Mouse (Mus musculus): ENCODE measurements around the gene Cnnm2. TPM values are rescaled to one million over a fixed set of nuclear protein-coding genes. Genes with fewer than 3 reads are reported as not detected.

The Cnnm2 gene
- polyA plus RNA-seq, 1 experiment from 2014 or later, result 3.8 TPM

DNA sequence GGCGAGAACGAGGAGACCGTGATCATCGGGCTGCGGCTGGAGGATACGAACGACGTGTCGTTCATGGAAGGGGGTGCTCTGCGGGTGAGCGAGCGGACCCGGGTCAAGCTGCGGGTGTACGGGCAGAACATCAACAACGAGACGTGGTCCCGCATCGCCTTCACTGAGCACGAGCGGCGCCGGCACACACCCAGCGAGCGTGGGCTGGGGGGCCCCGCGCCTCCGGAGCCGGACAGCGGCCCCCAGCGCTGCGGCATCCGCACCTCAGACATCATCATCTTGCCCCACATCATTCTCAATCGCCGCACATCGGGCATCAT, 535 bp downstream of the Cnnm2 start:
- under 1% methylated on average over 36 of the region's 36 CpGs for WGBS
- peak; percentile 24 for DNase-seq (ENCODE audit: low spot score)
- 0 out of 2 replicates have a peak, but pooled peaks have one; percentile 4 for ATAC-seq (replicated peaks; ENCODE audit: insufficient number of reproducible peaks, low FRiP score, low TSS enrichment, low read depth)
- Histone ChIP-seq H3K4me3 (ENCODE audit: low read depth, low read length) (peak overlapping the region; percentile 78), H3K27ac (replicated peaks; ENCODE audit: low read depth, low read length) (0 out of 2 replicates have a peak overlapping the region, but pooled peaks have one; percentile 6), H3K36me3 (replicated peaks; ENCODE audit: control insufficient read depth, insufficient read depth, low read depth, low read length) (no peaks in the 10 kb centered on the region), H3K27me3 (ENCODE audit: control insufficient read depth, insufficient read depth, low read length) (peaks cover 2% of the 10 kb centered on the region; the same call in 1 of the 2 replicates), H3K9ac (replicated peaks; ENCODE audit: low read length) (peak overlapping the region; percentile 74), H3K4me1 (ENCODE audit: control insufficient read depth, insufficient read depth, low read length) (no peaks in the 10 kb centered on the region), H3K4me2 (ENCODE audit: low read depth, low read length) (peak overlapping the region; percentile 98), H3K9me3 (replicated peaks; ENCODE audit: control insufficient read depth, low read length) (no peaks in the 10 kb centered on the region)

DNA sequence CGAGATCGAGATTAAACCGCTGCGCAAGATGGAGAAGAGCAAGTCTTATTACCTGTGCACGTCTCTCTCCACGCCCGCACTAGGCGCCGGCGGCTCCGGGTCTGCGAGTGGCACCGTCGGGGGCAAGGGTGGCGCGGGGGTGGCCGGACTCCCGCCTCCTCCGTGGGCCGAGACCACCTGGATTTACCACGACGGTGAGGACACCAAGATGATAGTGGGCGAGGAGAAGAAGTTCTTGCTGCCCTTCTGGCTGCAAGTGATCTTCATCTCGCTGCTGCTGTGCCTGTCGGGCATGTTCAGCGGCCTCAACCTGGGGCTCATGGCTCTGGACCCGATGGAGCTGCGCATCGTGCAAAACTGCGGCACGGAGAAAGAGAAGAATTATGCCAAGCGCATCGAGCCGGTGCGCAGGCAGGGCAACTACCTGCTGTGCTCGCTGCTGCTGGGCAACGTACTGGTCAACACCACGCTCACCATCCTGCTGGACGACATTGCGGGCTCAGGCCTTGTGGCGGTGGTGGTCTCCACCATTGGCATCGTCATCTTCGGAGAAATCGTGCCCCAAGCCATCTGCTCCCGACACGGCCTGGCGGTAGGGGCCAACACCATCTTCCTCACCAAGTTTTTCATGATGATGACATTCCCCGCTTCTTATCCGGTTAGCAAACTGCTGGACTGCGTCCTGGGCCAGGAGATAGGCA, 1.0 kb downstream of the Cnnm2 start:
- Histone ChIP-seq H3K4me3 (ENCODE audit: low read depth, low read length) (peak overlapping the region; percentile 78), H3K9me3 (replicated peaks; ENCODE audit: control insufficient read depth, low read length) (no peaks in the 10 kb centered on the region), H3K27me3 (ENCODE audit: control insufficient read depth, insufficient read depth, low read length) (peaks cover 2% of the 10 kb centered on the region; the same call in 1 of the 2 replicates), H3K4me1 (ENCODE audit: control insufficient read depth, insufficient read depth, low read length) (no peaks in the 10 kb centered on the region), H3K9ac (replicated peaks; ENCODE audit: low read length) (peak overlapping the region; percentile 74), H3K36me3 (replicated peaks; ENCODE audit: control insufficient read depth, insufficient read depth, low read depth, low read length) (no peaks in the 10 kb centered on the region), H3K4me2 (ENCODE audit: low read depth, low read length) (peak overlapping the region; percentile 98), H3K27ac (replicated peaks; ENCODE audit: low read depth, low read length) (no peak overlapping the region)
- DNase-seq (ENCODE audit: low spot score) (peak; percentile 43), ATAC-seq (replicated peaks; ENCODE audit: insufficient number of reproducible peaks, low FRiP score, low TSS enrichment, low read depth) (no peak)
- 1% methylated on average over 50 of the region's 50 CpGs for WGBS

DNA sequence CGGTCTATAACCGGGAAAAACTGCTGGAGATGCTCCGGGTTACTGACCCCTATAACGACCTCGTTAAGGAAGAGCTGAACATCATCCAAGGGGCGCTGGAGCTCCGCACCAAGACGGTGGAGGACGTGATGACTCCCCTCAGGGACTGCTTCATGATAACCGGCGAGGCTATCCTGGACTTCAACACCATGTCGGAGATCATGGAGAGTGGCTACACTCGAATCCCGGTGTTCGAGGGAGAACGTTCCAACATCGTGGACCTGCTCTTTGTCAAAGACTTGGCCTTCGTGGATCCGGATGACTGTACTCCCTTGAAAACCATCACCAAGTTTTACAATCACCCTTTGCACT, 1.6 kb downstream of the Cnnm2 start:
- Histone ChIP-seq H3K4me1 (ENCODE audit: control insufficient read depth, insufficient read depth, low read length) (no peaks in the 10 kb centered on the region), H3K27me3 (ENCODE audit: control insufficient read depth, insufficient read depth, low read length) (peaks cover 2% of the 10 kb centered on the region; the same call in 1 of the 2 replicates), H3K4me3 (ENCODE audit: low read depth, low read length) (peak overlapping the region; percentile 78), H3K9me3 (replicated peaks; ENCODE audit: control insufficient read depth, low read length) (no peaks in the 10 kb centered on the region), H3K4me2 (ENCODE audit: low read depth, low read length) (peak overlapping the region; percentile 98), H3K27ac (replicated peaks; ENCODE audit: low read depth, low read length) (no peak overlapping the region), H3K36me3 (replicated peaks; ENCODE audit: control insufficient read depth, insufficient read depth, low read depth, low read length) (no peaks in the 10 kb centered on the region), H3K9ac (replicated peaks; ENCODE audit: low read length) (no peak overlapping the region)
- ATAC-seq (replicated peaks; ENCODE audit: insufficient number of reproducible peaks, low FRiP score, low TSS enrichment, low read depth) (no peak), DNase-seq (ENCODE audit: low spot score) (peak; percentile 33)
- 1% methylated on average over 19 of the region's 19 CpGs for WGBS

DNA sequence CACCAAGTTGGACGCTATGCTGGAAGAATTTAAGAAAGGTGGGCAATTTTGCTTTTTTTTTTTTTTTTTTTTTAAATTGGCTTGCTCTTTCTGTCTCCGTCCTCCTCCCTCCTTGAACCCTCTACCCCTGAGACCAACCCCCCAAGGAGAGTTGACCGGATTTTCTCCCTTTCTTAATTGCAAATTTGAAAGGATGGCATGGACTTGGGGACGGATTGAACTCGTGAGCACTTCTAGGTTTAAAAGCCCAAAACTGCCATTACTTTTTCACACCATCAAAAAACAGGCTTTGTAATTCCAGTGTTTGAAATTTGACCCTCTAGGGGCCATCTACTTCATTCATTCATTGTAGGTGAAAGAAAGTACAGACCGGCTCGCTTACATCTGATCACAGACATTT, 2.0 kb downstream of the Cnnm2 start:
- Histone ChIP-seq H3K27ac (replicated peaks; ENCODE audit: low read depth, low read length) (no peak overlapping the region), H3K4me2 (ENCODE audit: low read depth, low read length) (0 out of 2 replicates have a peak overlapping the region, but pooled peaks have one; percentile 98), H3K9ac (replicated peaks; ENCODE audit: low read length) (no peak overlapping the region), H3K4me1 (ENCODE audit: control insufficient read depth, insufficient read depth, low read length) (no peaks in the 10 kb centered on the region), H3K9me3 (replicated peaks; ENCODE audit: control insufficient read depth, low read length) (no peaks in the 10 kb centered on the region), H3K27me3 (ENCODE audit: control insufficient read depth, insufficient read depth, low read length) (peaks cover 2% of the 10 kb centered on the region; the same call in 1 of the 2 replicates), H3K36me3 (replicated peaks; ENCODE audit: control insufficient read depth, insufficient read depth, low read depth, low read length) (no peaks in the 10 kb centered on the region), H3K4me3 (ENCODE audit: low read depth, low read length) (peak overlapping the region; percentile 78)
- ATAC-seq (replicated peaks; ENCODE audit: insufficient number of reproducible peaks, low FRiP score, low TSS enrichment, low read depth), result no peak
- 10% methylated on average over 7 of the region's 7 CpGs for WGBS
- DNase-seq (ENCODE audit: low spot score), result no peak

DNA sequence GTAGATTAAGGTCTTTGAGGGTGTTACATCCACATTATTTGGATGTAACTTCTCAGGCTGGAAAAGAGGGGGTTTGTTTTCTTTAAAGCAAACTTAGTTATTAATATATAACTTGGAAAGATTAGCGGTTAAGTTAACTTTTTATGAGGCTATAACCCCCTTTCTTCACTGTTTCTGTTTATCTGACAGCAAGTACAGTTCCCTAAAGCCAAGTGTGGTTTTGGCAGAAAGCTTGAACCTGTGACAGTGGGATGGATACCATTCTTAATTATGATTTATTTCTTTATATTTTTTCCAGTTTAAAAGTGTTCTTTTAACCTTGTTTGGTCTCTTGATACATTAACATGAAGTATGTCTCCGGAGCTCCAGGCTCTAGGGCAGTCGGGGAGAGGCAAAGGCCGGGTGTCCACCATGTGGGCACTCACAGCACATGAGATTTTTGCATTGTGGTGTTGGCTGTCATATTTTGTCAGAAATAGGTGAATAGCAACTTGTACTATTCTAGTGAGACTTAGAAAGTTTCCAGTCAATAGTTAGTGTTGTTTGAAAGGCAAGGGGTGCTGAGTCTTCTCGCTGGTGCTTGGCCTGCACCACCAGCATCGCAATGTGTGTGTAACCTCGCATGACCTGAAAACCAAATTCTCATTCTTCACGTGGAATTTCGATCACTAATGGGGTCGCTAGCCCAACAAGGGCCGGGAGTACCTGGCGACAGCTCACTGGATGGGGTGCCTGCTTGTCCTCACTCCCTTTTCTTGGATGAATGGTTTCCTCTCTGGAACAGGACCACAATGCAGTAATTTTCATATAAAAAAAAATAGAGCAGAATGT, 2.8 kb downstream of the Cnnm2 start:
- H3K4me3 ChIP-seq (ENCODE audit: low read depth, low read length), result no peak overlapping the region
- peaks cover 2% of the 10 kb centered on the region; the same call in 1 of the 2 replicates for H3K27me3 ChIP-seq (ENCODE audit: control insufficient read depth, insufficient read depth, low read length)
- H3K4me1 ChIP-seq (ENCODE audit: control insufficient read depth, insufficient read depth, low read length), result no peaks in the 10 kb centered on the region
- H3K9me3 ChIP-seq (replicated peaks; ENCODE audit: control insufficient read depth, low read length), result no peaks in the 10 kb centered on the region
- no peaks in the 10 kb centered on the region for H3K36me3 ChIP-seq (replicated peaks; ENCODE audit: control insufficient read depth, insufficient read depth, low read depth, low read length)
- 57% methylated on average over 12 of the region's 12 CpGs for WGBS
- ATAC-seq (replicated peaks; ENCODE audit: insufficient number of reproducible peaks, low FRiP score, low TSS enrichment, low read depth) (no peak), DNase-seq (ENCODE audit: low spot score) (no peak)
- H3K9ac ChIP-seq (replicated peaks; ENCODE audit: low read length), result no peak overlapping the region
- 0 out of 2 replicates have a peak overlapping the region, but pooled peaks have one; percentile 10 for H3K4me2 ChIP-seq (ENCODE audit: low read depth, low read length)
- no peak overlapping the region for H3K27ac ChIP-seq (replicated peaks; ENCODE audit: low read depth, low read length)

DNA sequence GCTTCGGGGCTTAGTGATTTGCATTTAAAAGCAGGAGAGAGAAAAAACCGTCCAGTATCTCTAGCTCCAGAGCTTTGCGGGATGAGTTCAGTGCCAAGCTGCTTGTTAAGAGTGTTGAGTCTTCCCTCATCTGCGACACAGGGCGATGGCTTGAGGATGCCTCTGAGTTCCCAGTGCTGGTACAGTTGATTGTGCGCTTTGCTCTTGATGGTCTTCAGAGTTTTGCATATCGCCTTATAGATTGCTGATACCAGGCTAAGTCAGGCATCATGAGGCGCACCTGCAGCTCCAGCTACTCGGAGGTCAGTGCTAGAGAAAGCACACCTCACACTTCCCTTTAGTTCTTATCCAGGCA, 3.3 kb downstream of the Cnnm2 start:
- Histone ChIP-seq H3K36me3 (replicated peaks; ENCODE audit: control insufficient read depth, insufficient read depth, low read depth, low read length) (no peaks in the 10 kb centered on the region), H3K27ac (replicated peaks; ENCODE audit: low read depth, low read length) (no peak overlapping the region), H3K4me3 (ENCODE audit: low read depth, low read length) (no peak overlapping the region), H3K27me3 (ENCODE audit: control insufficient read depth, insufficient read depth, low read length) (peaks cover 2% of the 10 kb centered on the region; the same call in 1 of the 2 replicates), H3K9me3 (replicated peaks; ENCODE audit: control insufficient read depth, low read length) (no peaks in the 10 kb centered on the region), H3K4me1 (ENCODE audit: control insufficient read depth, insufficient read depth, low read length) (no peaks in the 10 kb centered on the region), H3K4me2 (ENCODE audit: low read depth, low read length) (0 out of 2 replicates have a peak overlapping the region, but pooled peaks have one; percentile 10), H3K9ac (replicated peaks; ENCODE audit: low read length) (no peak overlapping the region)
- WGBS, result 70% methylated on average over 9 of the region's 9 CpGs
- no peak for DNase-seq (ENCODE audit: low spot score)
- no peak for ATAC-seq (replicated peaks; ENCODE audit: insufficient number of reproducible peaks, low FRiP score, low TSS enrichment, low read depth)

DNA sequence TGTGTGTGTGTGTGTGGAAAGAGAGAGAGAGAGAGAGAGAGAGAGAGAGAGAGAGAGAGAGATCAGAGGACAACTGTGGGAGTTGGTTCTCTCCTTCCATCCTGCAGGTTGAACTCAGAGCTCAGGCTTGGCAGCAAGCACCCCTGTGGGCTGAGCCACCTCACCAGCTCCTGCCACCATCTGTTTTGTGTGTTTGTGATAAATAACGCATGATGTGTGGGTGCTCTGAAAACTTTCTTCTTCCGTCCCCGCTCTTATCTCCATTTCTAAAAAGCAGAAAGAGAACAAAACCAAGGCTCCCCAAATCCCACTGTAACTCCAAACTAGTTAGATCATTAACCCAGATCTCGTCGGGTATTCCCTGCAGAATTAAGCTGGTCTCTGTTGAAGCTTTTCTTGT, 4.7 kb downstream of the Cnnm2 start:
- H3K36me3 ChIP-seq (replicated peaks; ENCODE audit: control insufficient read depth, insufficient read depth, low read depth, low read length), result no peaks in the 10 kb centered on the region
- WGBS, result 73% methylated on average over 5 of the region's 5 CpGs
- ATAC-seq (replicated peaks; ENCODE audit: insufficient number of reproducible peaks, low FRiP score, low TSS enrichment, low read depth), result no peak
- no peaks in the 10 kb centered on the region for H3K9me3 ChIP-seq (replicated peaks; ENCODE audit: control insufficient read depth, low read length)
- no peaks in the 10 kb centered on the region for H3K4me1 ChIP-seq (ENCODE audit: control insufficient read depth, insufficient read depth, low read length)
- H3K4me2 ChIP-seq (ENCODE audit: low read depth, low read length), result no peak overlapping the region
- H3K4me3 ChIP-seq (ENCODE audit: low read depth, low read length), result no peak overlapping the region
- H3K9ac ChIP-seq (replicated peaks; ENCODE audit: low read length), result no peak overlapping the region
- H3K27ac ChIP-seq (replicated peaks; ENCODE audit: low read depth, low read length), result no peak overlapping the region
- no peak for DNase-seq (ENCODE audit: low spot score)
- H3K27me3 ChIP-seq (ENCODE audit: control insufficient read depth, insufficient read depth, low read length), result peaks cover 2% of the 10 kb centered on the region; the same call in 1 of the 2 replicates

DNA sequence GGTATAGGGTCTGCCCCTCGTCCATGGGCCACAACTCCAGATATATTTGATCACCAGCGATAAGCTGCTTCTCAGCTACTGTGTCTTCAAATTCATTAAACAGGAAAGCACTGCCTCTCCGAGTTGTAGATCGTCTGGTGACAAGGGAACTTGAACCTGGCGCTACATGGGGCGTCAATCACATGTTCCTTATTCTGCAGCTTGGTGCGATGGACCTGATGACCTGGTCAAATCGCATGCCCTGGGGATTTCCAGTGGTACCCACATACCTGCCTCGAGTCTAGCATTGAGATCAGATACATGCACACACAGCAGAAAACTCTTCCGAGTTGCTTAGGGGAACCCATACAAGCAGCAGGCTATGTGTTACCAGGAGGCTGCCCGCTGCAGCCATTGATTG, 8.4 kb downstream of the Cnnm2 start:
- Histone ChIP-seq H3K4me2 (ENCODE audit: low read depth, low read length) (no peak overlapping the region), H3K4me1 (ENCODE audit: control insufficient read depth, insufficient read depth, low read length) (no peaks in the 10 kb centered on the region), H3K27me3 (ENCODE audit: control insufficient read depth, insufficient read depth, low read length) (no peaks in the 10 kb centered on the region), H3K9me3 (replicated peaks; ENCODE audit: control insufficient read depth, low read length) (no peaks in the 10 kb centered on the region), H3K9ac (replicated peaks; ENCODE audit: low read length) (no peak overlapping the region), H3K36me3 (replicated peaks; ENCODE audit: control insufficient read depth, insufficient read depth, low read depth, low read length) (no peaks in the 10 kb centered on the region), H3K4me3 (ENCODE audit: low read depth, low read length) (no peak overlapping the region), H3K27ac (replicated peaks; ENCODE audit: low read depth, low read length) (no peak overlapping the region)
- 87% methylated on average over 11 of the region's 11 CpGs for WGBS
- ATAC-seq (replicated peaks; ENCODE audit: insufficient number of reproducible peaks, low FRiP score, low TSS enrichment, low read depth) (no peak), DNase-seq (ENCODE audit: low spot score) (no peak)

Data from embryonic facial prominence, embryonic 11.5 days (tissue).